In genomic region chr1:165677558-165677957, GRCm38 (mm10) we compare ENCODE assay signal across 21 mouse cellular contexts. TPM values are rescaled to one million over a fixed set of nuclear protein-coding genes. Genes with fewer than 3 reads are reported as not detected.
DNase-seq lines count a peak whose midpoint lies in the region; ATAC-seq and TF ChIP-seq lines count a peak whose summit lies in the region.
"Had no signal": no experiment of that assay in that cellular context is flagged by ENCODE, and none has a peak within 500 bp of the region (broad histone marks: within the 10 kb centered on the region; RNA-seq: fewer than 3 reads in every experiment).

No protein-coding gene starts in this region.

- H3K27me3 ChIP-seq in heart, embryonic 15.5 days: no peaks in the 10 kb centered on the region
- H3K27me3 ChIP-seq in midbrain, embryonic 10.5 days (ENCODE audit: low read depth, poor library complexity, severe bottlenecking): no peaks in the 10 kb centered on the region
- H3K27me3 ChIP-seq: hindbrain, embryonic 12.5 days; lung, embryonic 15.5 days; neural tube, embryonic 12.5 days; stomach, embryonic 15.5 days had no signal

- H3K4me2 ChIP-seq in heart, embryonic 15.5 days: no peak overlapping the region
- H3K4me2 ChIP-seq: hindbrain, embryonic 12.5 days; lung, embryonic 15.5 days; neural tube, embryonic 12.5 days; stomach, embryonic 15.5 days had no signal

- intact Hi-C loops in heart, postnatal 25 days (cut with DNase I): no loop called here
- intact Hi-C loops in gastrocnemius, adult 2 months (cut with DNase I): loop anchor here (2.0 kb wide), 1 partner anchor 15 kb away; no protein-coding TSS in a partner anchor

- DNase-seq in heart, adult 18-20 months: peak; percentile 52 to 61
- no peak for DNase-seq in heart, postnatal 25 days (ENCODE audit: low spot score)
- DNase-seq in gastrocnemius, adult 2 months: peak; percentile 86
- DNase-seq in gastrocnemius, postnatal 10 days: peak; percentile 44
- no peak for DNase-seq in kidney, postnatal 10 days
- no peak for DNase-seq in midbrain, embryonic 10.5 days (ENCODE audit: low spot score)
- no peak for DNase-seq in spleen, adult 18-20 months
- DNase-seq: cerebellum, adult 9-10 months; embryo, embryonic 11 days; kidney, postnatal 4 days; lung, postnatal 4 days; right cerebral cortex, adult 18-20 months; thymus, adult 18-20 months had no signal

- H3K4me1 ChIP-seq in heart, embryonic 15.5 days (replicated peaks): peaks cover 87% of the 10 kb centered on the region
- no peaks in the 10 kb centered on the region for H3K4me1 ChIP-seq in midbrain, embryonic 10.5 days
- H3K4me1 ChIP-seq: hindbrain, embryonic 12.5 days; neural tube, embryonic 12.5 days had no signal

- H3K4me3 ChIP-seq in gastrocnemius, adult 2 months: no peak overlapping the region; the same call in 1 of the 2 replicates
- H3K4me3 ChIP-seq in heart, embryonic 15.5 days: no peak overlapping the region
- no peak overlapping the region for H3K4me3 ChIP-seq in midbrain, embryonic 10.5 days
- H3K4me3 ChIP-seq: forebrain, embryonic 10.5 days; hindbrain, embryonic 12.5 days; lung, embryonic 15.5 days; neural tube, embryonic 12.5 days; stomach, embryonic 15.5 days had no signal

- H3K36me3 ChIP-seq in heart, embryonic 15.5 days: no peaks in the 10 kb centered on the region
- H3K36me3 ChIP-seq in midbrain, embryonic 10.5 days: no peaks in the 10 kb centered on the region
- H3K36me3 ChIP-seq: forebrain, embryonic 10.5 days; hindbrain, embryonic 12.5 days; lung, embryonic 15.5 days; neural tube, embryonic 12.5 days; stomach, embryonic 15.5 days had no signal

- WGBS in heart, embryonic 15.5 days: 45% methylated on average over 4 of the region's 4 CpGs
- WGBS in midbrain, embryonic 10.5 days: 67% methylated on average over 4 of the region's 4 CpGs

- H3K27ac ChIP-seq in gastrocnemius, adult 2 months: peak overlapping the region; percentile 94
- H3K27ac ChIP-seq in heart, embryonic 15.5 days: peak overlapping the region; percentile 74
- H3K27ac ChIP-seq in midbrain, embryonic 10.5 days (replicated peaks): no peak overlapping the region
- H3K27ac ChIP-seq: forebrain, embryonic 10.5 days; hindbrain, embryonic 12.5 days; liver, embryonic 14.5 days; lung, embryonic 15.5 days; neural tube, embryonic 12.5 days; stomach, embryonic 15.5 days had no signal

- TF ChIP-seq CTCF in gastrocnemius, adult 2 months (IDR thresholded peaks at IDR 0.05): no peak

- H3K9ac ChIP-seq in heart, embryonic 15.5 days: no peak overlapping the region
- H3K9ac ChIP-seq: hindbrain, embryonic 12.5 days; liver, embryonic 14.5 days; lung, embryonic 15.5 days; neural tube, embryonic 12.5 days; stomach, embryonic 15.5 days had no signal

- H3K9me3 ChIP-seq in heart, embryonic 15.5 days (replicated peaks): no peaks in the 10 kb centered on the region
- no peaks in the 10 kb centered on the region for H3K9me3 ChIP-seq in midbrain, embryonic 10.5 days (replicated peaks)
- H3K9me3 ChIP-seq: forebrain, embryonic 10.5 days; hindbrain, embryonic 12.5 days; lung, embryonic 15.5 days; neural tube, embryonic 12.5 days; stomach, embryonic 15.5 days had no signal

- no peak; the same call in 1 of the 2 replicates for ATAC-seq in heart, embryonic 15.5 days (replicated peaks; ENCODE audit: insufficient number of reproducible peaks, insufficient read depth, low FRiP score, low read depth)

RNA-seq across cellular contexts. Expression of gene Rcsd1, which starts 32.0 kb away (rescaled TPM):
- 10 to 100 TPM; 66.6 to 67.6 TPM for total RNA-seq in heart, adult 18-20 months (2021)
- total RNA-seq in heart, postnatal 25 days (2021): 10 to 100 TPM; 79.6 to 81.5 TPM
- 10 to 100 TPM; 93.3 to 95.0 TPM for total RNA-seq in gastrocnemius, adult 2 months (2021)
- 100 to 1,000 TPM; 128 to 138 TPM for total RNA-seq in gastrocnemius, postnatal 10 days (2021)
- 90.4 and 98.4 TPM in 2 replicates for polyA plus RNA-seq in heart, embryonic 15.5 days (2015; fragmentation: Nextera tagmentation; extraction: Ambion mirVana)
- 8.6 and 8.7 TPM in 2 replicates for polyA plus RNA-seq in midbrain, embryonic 10.5 days (2016; fragmentation: Nextera tagmentation; extraction: Ambion mirVana)

RNA-seq across cellular contexts. Expression of gene Mpzl1, which starts 43.2 kb away (rescaled TPM):
- total RNA-seq in heart, adult 18-20 months (2021): 10 to 100 TPM; 12.8 to 13.2 TPM
- 10 to 100 TPM; 20.8 to 20.9 TPM for total RNA-seq in heart, postnatal 25 days (2021)
- total RNA-seq in gastrocnemius, adult 2 months (2021): 1 to 10 TPM; 7.0 to 8.7 TPM
- total RNA-seq in gastrocnemius, postnatal 10 days (2021): 10 to 100 TPM; 34.6 to 46.9 TPM
- polyA plus RNA-seq in heart, embryonic 15.5 days (2015; fragmentation: Nextera tagmentation; extraction: Ambion mirVana): 89.9 and 105 TPM in 2 replicates
- 134 TPM in 2 replicates for polyA plus RNA-seq in midbrain, embryonic 10.5 days (2016; fragmentation: Nextera tagmentation; extraction: Ambion mirVana)
- total RNA-seq: monocyte, adult 5-6 weeks had no signal

Comparison
In these comparisons a context has a peak if more than half of its experiments do, and no peak if none do; other contexts are left out.
1. DNase-seq: peak in heart, adult 18-20 months (2 of 2), gastrocnemius, adult 2 months (single experiment) and gastrocnemius, postnatal 10 days (single experiment); none in heart, postnatal 25 days (single experiment), kidney, postnatal 10 days (single experiment), midbrain, embryonic 10.5 days (single experiment) and spleen, adult 18-20 months (0 of 2).